Mouse (Mus musculus): ENCODE measurements around the gene Atxn7l2. TPM values are rescaled to one million over a fixed set of nuclear protein-coding genes. Genes with fewer than 3 reads are reported as not detected.
A peak's percentile ranks its signal among the peaks of the same experiment; 100 is the strongest.

Atxn7l2 gene
- polyA plus RNA-seq, 1 experiment from 2014 or later = 25.4 TPM

GRCm38 (mm10) chr3:108187111-108187795 lies 23.5 kb downstream of the Atxn7l2 start:
- H3K27me3 ChIP-seq = peaks cover 21% of the 10 kb centered on the region
- peak overlapping the region; percentile 90 for H3K4me2 ChIP-seq (replicated peaks)
- peak overlapping the region; percentile 72 for H3K4me3 ChIP-seq
- ATAC-seq (ENCODE audit: low FRiP score, low read depth) = no peak
- H3K9ac ChIP-seq = peak overlapping the region; percentile 80; the same call in 1 of the 2 replicates
- peaks cover 3% of the 10 kb centered on the region; the same call in 1 of the 2 replicates for H3K36me3 ChIP-seq
- WGBS = 60% methylated on average over 20 of the region's 20 CpGs
- no peaks in the 10 kb centered on the region for H3K9me3 ChIP-seq
- H3K4me1 ChIP-seq = peaks cover 16% of the 10 kb centered on the region; the same call in 1 of the 2 replicates
- no peak overlapping the region for H3K27ac ChIP-seq

GRCm38 (mm10) chr3:108186098-108187047 lies 24.4 kb downstream of the Atxn7l2 start, which contains the start of gene Amigo1:
Gene Amigo1 (plus strand): TSS chr3:108186335.
- Histone ChIP-seq H3K27ac (no peak within 1 kb of the TSS), H3K4me3 (peak within 1 kb of the TSS; percentile 72), H3K9ac (peak within 1 kb of the TSS; percentile 80), H3K27me3 (peaks cover 21% of the 10 kb centered on the region), H3K4me1 (peaks cover 16% of the 10 kb centered on the region; the same call in 1 of the 2 replicates), H3K36me3 (peaks cover 3% of the 10 kb centered on the region; the same call in 1 of the 2 replicates), H3K9me3 (no peaks in the 10 kb centered on the region), H3K4me2 (replicated peaks) (peak within 1 kb of the TSS; percentile 90)
- peak; percentile 49 for ATAC-seq (ENCODE audit: low FRiP score, low read depth)
- WGBS = 2% methylated on average over 85 of the region's 100 CpGs

DNA sequence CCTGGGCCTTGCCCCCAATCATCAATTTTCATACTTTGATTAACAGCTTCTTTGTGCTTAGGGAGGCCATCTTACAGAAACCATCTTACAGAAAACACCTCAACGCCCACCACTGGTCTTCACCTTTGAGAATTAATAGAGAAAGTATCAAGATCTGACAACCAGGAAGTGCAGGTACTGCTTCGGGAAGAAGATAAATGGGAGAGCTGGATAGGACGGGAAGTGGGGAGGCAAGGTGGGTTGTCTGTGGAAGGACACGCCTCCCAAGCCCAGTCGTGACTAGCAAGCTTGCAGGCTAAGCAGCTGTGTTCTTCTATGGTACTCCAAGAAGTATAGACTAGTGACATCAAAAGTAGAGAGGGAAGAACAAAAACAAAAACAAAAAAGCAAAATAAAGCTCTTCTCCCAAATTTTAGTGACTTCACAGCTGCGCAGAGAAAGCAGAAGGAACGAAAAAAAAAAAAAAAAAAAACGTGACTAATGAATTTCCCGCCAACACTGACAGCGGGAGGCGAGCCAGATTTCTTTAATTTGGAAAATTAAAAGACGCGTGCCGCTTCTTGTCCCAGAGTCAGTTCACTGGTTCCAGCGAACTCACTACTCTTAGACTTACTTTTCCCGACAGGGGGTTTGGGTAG lies 25.2 kb downstream of the Atxn7l2 start:
- Histone ChIP-seq H3K4me3 (peak overlapping the region; percentile 72), H3K36me3 (peaks cover 3% of the 10 kb centered on the region; the same call in 1 of the 2 replicates), H3K27me3 (peaks cover 21% of the 10 kb centered on the region), H3K4me1 (peaks cover 16% of the 10 kb centered on the region; the same call in 1 of the 2 replicates), H3K27ac (no peak overlapping the region), H3K9ac (peak overlapping the region; percentile 80; the same call in 1 of the 2 replicates), H3K4me2 (replicated peaks) (peak overlapping the region; percentile 90), H3K9me3 (no peaks in the 10 kb centered on the region)
- ATAC-seq (ENCODE audit: low FRiP score, low read depth) = no peak
- 4% methylated on average over 16 of the region's 16 CpGs for WGBS

- Histone ChIP-seq H3K9me3 (no peaks in the 10 kb centered on the region), H3K27ac (no peak overlapping the region), H3K9ac (no peak overlapping the region), H3K4me2 (replicated peaks) (no peak overlapping the region), H3K4me3 (no peak overlapping the region), H3K4me1 (peaks cover 12% of the 10 kb centered on the region), H3K27me3 (peaks cover 21% of the 10 kb centered on the region), H3K36me3 (peaks cover 3% of the 10 kb centered on the region; the same call in 1 of the 2 replicates)
- ATAC-seq (ENCODE audit: low FRiP score, low read depth) = no peak
- 66% methylated on average over 3 of the region's 3 CpGs for WGBS
Observed at GRCm38 (mm10) chr3:108184742-108185141, 26.0 kb downstream of the Atxn7l2 start.

DNA sequence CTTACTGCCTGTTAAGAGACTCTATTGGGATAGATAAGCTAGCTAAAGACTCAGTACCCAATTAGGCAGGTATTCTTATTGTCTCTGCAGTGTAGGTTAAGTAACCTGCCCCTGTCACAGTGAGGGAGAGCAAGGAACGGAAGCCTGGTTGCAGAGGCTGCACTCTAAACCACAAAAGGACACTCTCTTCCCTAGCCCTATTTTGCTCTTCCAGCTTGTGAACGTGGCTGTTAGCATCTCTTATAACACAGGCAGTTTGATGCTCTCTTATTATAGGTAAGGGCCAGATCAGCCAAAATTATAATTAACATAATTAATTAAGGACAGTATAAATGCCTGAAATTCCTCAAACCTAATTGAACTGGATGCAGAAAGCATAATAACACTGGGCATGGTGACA lies 30.2 kb downstream of the Atxn7l2 start:
- Histone ChIP-seq H3K27ac (no peak overlapping the region), H3K36me3 (no peaks in the 10 kb centered on the region), H3K27me3 (peaks cover 3% of the 10 kb centered on the region; the same call in 1 of the 2 replicates), H3K9me3 (no peaks in the 10 kb centered on the region; the same call in 1 of the 2 replicates), H3K4me2 (replicated peaks) (no peak overlapping the region), H3K9ac (no peak overlapping the region), H3K4me1 (peaks cover 12% of the 10 kb centered on the region), H3K4me3 (no peak overlapping the region)
- ATAC-seq (ENCODE audit: low FRiP score, low read depth) = no peak
- WGBS = 47% methylated on average over 2 of the region's 2 CpGs

- WGBS = 57% methylated on average over 7 of the region's 7 CpGs
- Histone ChIP-seq H3K27ac (no peak overlapping the region), H3K4me1 (peaks cover 24% of the 10 kb centered on the region), H3K9ac (no peak overlapping the region), H3K9me3 (no peaks in the 10 kb centered on the region; the same call in 1 of the 2 replicates), H3K4me2 (replicated peaks) (no peak overlapping the region), H3K4me3 (no peak overlapping the region), H3K27me3 (no peaks in the 10 kb centered on the region), H3K36me3 (no peaks in the 10 kb centered on the region)
- ATAC-seq (ENCODE audit: low FRiP score, low read depth) = peak; percentile 75; the same call in 1 of the 2 replicates
Observed at GRCm38 (mm10) chr3:108178756-108179715, 31.7 kb downstream of the Atxn7l2 start.

DNA sequence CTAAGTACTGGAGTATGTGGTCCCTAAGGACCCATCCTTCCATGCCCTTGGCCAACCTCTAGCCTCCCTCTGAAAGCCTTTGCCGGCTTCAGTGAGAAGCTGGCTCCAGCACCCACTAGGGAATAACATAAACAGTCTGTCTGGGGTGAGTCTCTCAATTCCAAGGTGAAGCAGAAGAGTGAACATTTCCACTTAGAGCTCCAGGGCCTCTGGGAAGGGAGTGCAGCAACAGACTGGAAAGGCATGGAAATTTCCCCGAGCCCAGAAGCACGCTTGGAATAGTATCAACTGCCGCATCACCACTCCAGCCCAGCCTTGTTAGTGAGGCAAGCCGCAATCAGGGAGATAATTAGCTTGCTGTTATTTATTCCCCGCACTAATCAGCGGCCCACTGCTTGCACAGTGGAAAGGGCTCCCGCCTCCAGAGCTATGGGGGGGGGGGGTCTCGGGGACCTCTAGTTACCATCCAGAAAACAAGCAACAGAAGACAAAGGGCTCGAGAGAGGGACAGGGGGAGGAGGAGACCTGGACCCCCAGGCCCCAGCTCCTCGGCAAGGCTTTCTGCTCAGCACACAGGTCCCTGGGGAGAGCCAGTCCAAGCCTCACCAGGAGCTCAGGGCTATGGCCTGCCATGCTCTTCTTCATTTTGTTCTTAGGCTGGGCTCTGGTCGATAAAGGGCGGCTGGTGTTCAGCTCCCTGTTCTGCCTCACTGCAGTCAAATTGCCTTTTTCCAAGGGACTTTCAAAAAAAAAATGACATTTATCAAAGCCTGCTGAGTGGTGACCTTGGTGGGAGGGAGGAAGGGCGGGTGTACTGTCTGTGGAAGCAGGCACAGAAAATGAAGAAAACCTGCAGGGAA lies 35.8 kb downstream of the Atxn7l2 start:
- no peaks in the 10 kb centered on the region; the same call in 1 of the 2 replicates for H3K9me3 ChIP-seq
- ATAC-seq (ENCODE audit: low FRiP score, low read depth) = peak; percentile 68
- H3K4me3 ChIP-seq = no peak overlapping the region
- H3K27me3 ChIP-seq = no peaks in the 10 kb centered on the region
- no peaks in the 10 kb centered on the region for H3K36me3 ChIP-seq
- H3K4me2 ChIP-seq (replicated peaks) = peak overlapping the region; percentile 39
- H3K27ac ChIP-seq = peak overlapping the region; percentile 33; the same call in 1 of the 2 replicates
- WGBS = 28% methylated on average over 14 of the region's 14 CpGs
- H3K4me1 ChIP-seq = peaks cover 24% of the 10 kb centered on the region
- H3K9ac ChIP-seq = 0 out of 2 replicates have a peak overlapping the region, but pooled peaks have one; percentile 43

DNA sequence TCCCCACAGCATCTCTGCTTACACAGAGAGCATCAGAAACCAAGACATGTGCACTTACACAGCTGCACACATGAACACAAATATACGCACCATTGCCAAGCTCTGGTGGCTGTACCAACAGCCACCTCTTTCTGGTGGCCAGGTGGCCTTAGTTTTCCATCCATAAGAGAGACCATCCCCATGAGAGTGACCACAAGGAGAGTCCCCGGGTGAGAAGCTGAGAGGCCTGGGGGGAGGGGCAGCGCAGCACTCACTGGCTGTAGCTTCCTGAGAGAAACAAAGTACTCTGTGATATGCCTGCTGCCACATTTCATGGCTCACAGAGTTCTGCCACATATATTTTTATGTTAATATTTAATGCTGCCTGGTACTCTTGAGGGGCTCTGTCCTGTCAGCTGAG lies 41.5 kb downstream of the Atxn7l2 start:
- H3K9me3 ChIP-seq = no peaks in the 10 kb centered on the region
- ATAC-seq (ENCODE audit: low FRiP score, low read depth) = no peak
- H3K4me1 ChIP-seq = peaks cover 48% of the 10 kb centered on the region
- H3K4me2 ChIP-seq (replicated peaks) = no peak overlapping the region
- no peak overlapping the region for H3K9ac ChIP-seq
- no peak overlapping the region for H3K27ac ChIP-seq
- H3K36me3 ChIP-seq = no peaks in the 10 kb centered on the region
- 29% methylated on average over 3 of the region's 3 CpGs for WGBS
- H3K27me3 ChIP-seq = no peaks in the 10 kb centered on the region
- H3K4me3 ChIP-seq = no peak overlapping the region

DNA sequence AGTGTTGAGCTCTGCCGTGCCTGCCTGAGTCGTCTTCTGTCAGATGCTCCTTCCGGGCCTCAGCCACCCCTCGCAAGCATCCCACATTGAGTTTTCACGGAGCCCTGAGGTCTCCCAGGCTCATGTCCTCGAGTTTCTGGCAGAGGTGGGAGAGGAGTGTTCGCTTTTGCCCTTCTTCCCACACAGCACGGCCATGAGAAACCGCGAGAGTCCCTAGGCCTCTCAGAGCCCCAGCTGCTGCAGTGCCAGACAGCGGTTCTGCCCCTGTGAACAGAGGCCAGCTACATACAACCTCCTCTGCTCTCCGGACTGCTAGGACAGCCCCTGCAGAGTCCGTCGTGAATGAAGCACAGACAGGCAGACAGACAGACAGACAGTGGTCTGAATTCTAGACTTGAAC lies 43.2 kb downstream of the Atxn7l2 start:
- H3K27ac ChIP-seq = peak overlapping the region; percentile 85
- H3K4me3 ChIP-seq = no peak overlapping the region
- peaks cover 48% of the 10 kb centered on the region for H3K4me1 ChIP-seq
- H3K9ac ChIP-seq = peak overlapping the region; percentile 31
- no peaks in the 10 kb centered on the region for H3K36me3 ChIP-seq
- H3K9me3 ChIP-seq = no peaks in the 10 kb centered on the region
- whole genome bisulfite sequencing = 24% methylated on average over 14 of the region's 14 CpGs
- H3K27me3 ChIP-seq = no peaks in the 10 kb centered on the region
- no peak overlapping the region for H3K4me2 ChIP-seq (replicated peaks)
- no peak for ATAC-seq (ENCODE audit: low FRiP score, low read depth)
